Mouse (Mus musculus) neural tube, embryonic 11.5 days (tissue): ENCODE measurements around the gene Ehf. TPM values are rescaled to one million over a fixed set of nuclear protein-coding genes. Genes with fewer than 3 reads are reported as not detected.

Source experiments
- ATAC-seq: fragments of 200-750 bp; cut with Nextera tagmentation; 2 replicates; pipeline ENCODE4 v1.8.0; 2017; ENCODE audit warnings: moderate number of reproducible peaks, mild to moderate bottlenecking, moderate TSS enrichment, moderate library complexity; ENCODE audit not compliant: insufficient read depth, low FRiP score, low TSS enrichment
- DNase-seq: peaks from one replicate; pipeline ENCODE4 v3.0.0-alpha.2; 2015; ENCODE audit warnings: low spot score
- H3K27ac ChIP-seq: fragments of 300-500 bp; sonication (generic); 2 replicates; pipeline ENCODE4 v1.5.1; 2014; ENCODE audit warnings: low read depth, mild to moderate bottlenecking, low read length
- H3K27me3 ChIP-seq: fragments of 300-500 bp; sonication (generic); 2 replicates; pipeline ENCODE4 v1.6.1; 2014; ENCODE audit warnings: mild to moderate bottlenecking, low read length, mixed read lengths; ENCODE audit not compliant: control insufficient read depth, insufficient read depth
- H3K36me3 ChIP-seq: fragments of 300-500 bp; sonication (generic); 2 replicates; pipeline ENCODE4 v1.6.1; 2014; ENCODE audit warnings: mild to moderate bottlenecking, low read length, moderate library complexity, mixed read lengths; ENCODE audit not compliant: control insufficient read depth, insufficient read depth
- H3K4me1 ChIP-seq: fragments of 300-500 bp; sonication (generic); 2 replicates; pipeline ENCODE4 v1.6.1; 2014; ENCODE audit warnings: low read length, mixed read lengths; ENCODE audit not compliant: control insufficient read depth, insufficient read depth
- H3K4me2 ChIP-seq: fragments of 300-500 bp; sonication (generic); 2 replicates; pipeline ENCODE4 v1.6.1; 2014; ENCODE audit warnings: low read depth, mild to moderate bottlenecking, moderate library complexity
- H3K4me3 ChIP-seq: fragments of 300-500 bp; sonication (generic); 2 replicates; pipeline ENCODE4 v1.5.1; 2014; ENCODE audit warnings: low read depth, low read length
- H3K9ac ChIP-seq: fragments of 300-500 bp; sonication (generic); 2 replicates; pipeline ENCODE4 v1.6.1; 2014; ENCODE audit warnings: mild to moderate bottlenecking, low read length
- H3K9me3 ChIP-seq: fragments of 300-500 bp; sonication (generic); 2 replicates; pipeline ENCODE4 v1.6.1; 2016; ENCODE audit warnings: low read length; ENCODE audit not compliant: control insufficient read depth
- WGBS: fragments of 180-500 bp; shearing (Covaris S2); extraction: QIAGEN DNeasy Blood & Tissue Kit; methylation state at CpG from one replicate; pipeline ENCODE4 v1.1.7; 2014; 5-methylcytosine and 5-hydroxymethylcytosine counted together
- polyA plus RNA-seq: library from polyadenylated mRNA; unstranded; fragments of >200 nt; fragmentation: Nextera tagmentation; extraction: Ambion mirVana; gene quantifications from 2 replicates; pipeline ENCODE4 v1.2.1, GENCODE M21; 2014

Gene Ehf
- polyA plus RNA-seq, 1 experiment from 2014 or later, result 0.15 TPM

- no peaks in the 10 kb centered on the region for H3K36me3 ChIP-seq
- no peak for DNase-seq
- no peak overlapping the region for H3K27ac ChIP-seq
- no peaks in the 10 kb centered on the region for H3K27me3 ChIP-seq
- no peaks in the 10 kb centered on the region for H3K4me1 ChIP-seq
- no peak overlapping the region for H3K4me2 ChIP-seq
- no peak overlapping the region for H3K4me3 ChIP-seq
- ATAC-seq, result no peak
- WGBS, result 91% methylated on average over 2 of the region's 2 CpGs
- H3K9ac ChIP-seq, result no peak overlapping the region
- no peaks in the 10 kb centered on the region for H3K9me3 ChIP-seq
Observed at GRCm38 (mm10) chr2:103274803-103275202, 28.3 kb downstream of the Ehf start.

- no peak for ATAC-seq
- H3K4me2 ChIP-seq, result no peak overlapping the region
- WGBS, result 92% methylated on average over 1 of the region's 1 CpGs
Observed at GRCm38 (mm10) chr2:103274270-103274669, 28.8 kb downstream of the Ehf start.

DNA sequence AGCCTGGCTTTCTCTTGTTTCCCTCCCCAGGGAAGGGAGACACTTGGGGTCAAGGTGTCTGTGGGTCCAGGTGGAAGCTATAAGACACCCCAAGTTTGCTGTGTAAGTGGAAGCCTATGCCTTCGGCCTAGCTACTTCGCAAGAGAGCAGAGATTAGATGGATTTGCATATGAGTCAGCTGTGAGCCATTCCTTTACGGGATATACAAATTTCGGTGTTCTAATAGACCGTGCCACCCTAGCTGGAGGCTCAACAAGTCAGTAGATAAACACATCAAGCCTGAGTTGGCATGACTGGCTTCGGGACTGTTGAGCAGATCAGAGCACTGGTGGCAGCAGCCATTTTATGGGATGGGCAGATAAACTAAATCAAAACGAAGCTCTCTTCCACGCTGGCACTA, 31.6 kb downstream of the Ehf start:
- ATAC-seq, result no peak
- no peaks in the 10 kb centered on the region for H3K9me3 ChIP-seq
- no peak for DNase-seq
- no peaks in the 10 kb centered on the region for H3K36me3 ChIP-seq
- no peak overlapping the region for H3K27ac ChIP-seq
- no peak overlapping the region for H3K4me3 ChIP-seq
- no peaks in the 10 kb centered on the region for H3K27me3 ChIP-seq
- no peaks in the 10 kb centered on the region for H3K4me1 ChIP-seq
- 91% methylated on average over 8 of the region's 8 CpGs for WGBS
- H3K9ac ChIP-seq, result no peak overlapping the region
- H3K4me2 ChIP-seq, result no peak overlapping the region

More at GRCm38 (mm10) chr2:103274270-103274669, 28.8 kb downstream of the Ehf start:
- Histone ChIP-seq H3K36me3 (no peaks in the 10 kb centered on the region), H3K9ac (no peak overlapping the region), H3K4me3 (no peak overlapping the region), H3K27ac (no peak overlapping the region), H3K9me3 (no peaks in the 10 kb centered on the region), H3K27me3 (no peaks in the 10 kb centered on the region), H3K4me1 (no peaks in the 10 kb centered on the region)
- no peak for DNase-seq

DNA sequence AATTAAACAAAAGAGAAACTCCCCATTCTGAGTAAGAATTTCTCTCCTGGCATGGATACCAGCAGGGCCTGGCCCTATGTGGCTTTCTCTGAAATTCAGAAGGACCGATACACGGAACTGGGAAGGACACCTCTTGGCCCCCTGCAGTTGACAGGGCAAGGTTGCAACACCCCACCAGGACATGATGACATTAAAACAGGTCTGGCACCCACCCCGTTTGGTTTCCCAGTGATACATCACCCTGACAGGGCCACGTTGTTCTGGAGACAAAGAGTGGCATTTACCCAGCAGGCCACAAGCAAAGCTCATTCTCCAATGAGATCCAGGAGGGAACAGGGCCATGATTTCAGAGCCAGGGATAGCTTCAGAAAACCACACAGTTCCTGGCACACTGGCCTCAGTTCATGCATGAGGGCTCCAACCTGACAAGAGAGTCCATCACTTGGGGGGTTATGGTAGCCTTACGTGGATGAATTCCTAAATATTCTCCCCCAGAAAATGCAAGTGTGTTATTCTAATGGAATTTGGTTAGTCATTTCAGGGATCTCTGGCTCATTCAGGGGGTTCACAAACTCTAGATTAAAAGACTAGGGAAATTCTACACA, 32.4 kb downstream of the Ehf start:
- Histone ChIP-seq H3K9me3 (no peaks in the 10 kb centered on the region), H3K4me1 (no peaks in the 10 kb centered on the region), H3K27me3 (no peaks in the 10 kb centered on the region), H3K9ac (no peak overlapping the region), H3K4me3 (no peak overlapping the region), H3K27ac (no peak overlapping the region), H3K4me2 (no peak overlapping the region), H3K36me3 (no peaks in the 10 kb centered on the region)
- 61% methylated on average over 5 of the region's 5 CpGs for WGBS
- DNase-seq (no peak), ATAC-seq (no peak)

DNA sequence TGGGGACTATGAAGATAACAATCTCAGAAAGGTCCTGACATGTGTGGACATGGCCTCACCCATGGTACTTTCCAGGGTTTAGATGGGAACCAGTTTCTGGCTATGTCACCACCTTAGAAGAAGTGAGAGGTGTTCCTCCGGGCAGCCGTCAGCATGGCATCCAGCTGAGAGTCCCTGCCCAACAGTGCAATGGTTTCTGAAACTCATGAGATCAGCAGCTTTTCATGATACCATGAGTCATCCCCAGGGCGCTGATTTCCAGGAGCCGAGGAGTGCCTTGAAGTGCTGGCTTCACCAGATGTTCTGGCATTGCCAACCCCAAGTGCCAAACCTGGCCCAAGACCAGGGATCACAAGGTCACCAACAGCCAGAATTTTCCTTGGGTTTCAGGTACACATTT, 64.0 kb downstream of the Ehf start:
- Histone ChIP-seq H3K4me1 (no peaks in the 10 kb centered on the region), H3K27ac (no peak overlapping the region), H3K27me3 (no peaks in the 10 kb centered on the region), H3K4me3 (no peak overlapping the region), H3K9me3 (no peaks in the 10 kb centered on the region), H3K36me3 (no peaks in the 10 kb centered on the region), H3K4me2 (no peak overlapping the region), H3K9ac (no peak overlapping the region)
- DNase-seq (no peak), ATAC-seq (no peak)
- 89% methylated on average over 4 of the region's 4 CpGs for WGBS

DNA sequence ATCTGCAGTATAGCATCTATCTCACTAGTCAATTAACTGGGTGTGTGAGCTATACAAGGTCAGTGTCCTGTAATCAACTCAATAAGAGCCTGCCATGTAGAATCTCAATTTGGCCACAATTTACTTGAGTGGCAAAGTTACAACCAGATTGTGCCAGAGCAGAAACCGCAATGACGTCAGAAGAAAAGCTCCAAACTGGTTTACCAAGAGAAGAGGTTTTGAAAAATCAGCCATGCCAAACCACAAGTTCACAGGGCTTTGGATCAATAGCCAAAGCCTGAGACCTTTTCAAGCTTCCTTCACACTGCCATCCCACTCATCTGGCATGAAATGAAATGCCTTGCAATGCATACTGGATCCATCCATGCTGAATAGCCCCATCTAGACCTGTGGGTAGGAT, 76.3 kb downstream of the Ehf start:
- no peaks in the 10 kb centered on the region for H3K27me3 ChIP-seq
- no peaks in the 10 kb centered on the region for H3K36me3 ChIP-seq
- no peak for DNase-seq
- no peak overlapping the region for H3K4me3 ChIP-seq
- ATAC-seq, result no peak
- H3K9ac ChIP-seq, result no peak overlapping the region
- 93% methylated on average over 2 of the region's 2 CpGs for WGBS
- no peak overlapping the region for H3K27ac ChIP-seq
- no peaks in the 10 kb centered on the region for H3K9me3 ChIP-seq
- H3K4me2 ChIP-seq, result no peak overlapping the region
- H3K4me1 ChIP-seq, result no peaks in the 10 kb centered on the region

DNA sequence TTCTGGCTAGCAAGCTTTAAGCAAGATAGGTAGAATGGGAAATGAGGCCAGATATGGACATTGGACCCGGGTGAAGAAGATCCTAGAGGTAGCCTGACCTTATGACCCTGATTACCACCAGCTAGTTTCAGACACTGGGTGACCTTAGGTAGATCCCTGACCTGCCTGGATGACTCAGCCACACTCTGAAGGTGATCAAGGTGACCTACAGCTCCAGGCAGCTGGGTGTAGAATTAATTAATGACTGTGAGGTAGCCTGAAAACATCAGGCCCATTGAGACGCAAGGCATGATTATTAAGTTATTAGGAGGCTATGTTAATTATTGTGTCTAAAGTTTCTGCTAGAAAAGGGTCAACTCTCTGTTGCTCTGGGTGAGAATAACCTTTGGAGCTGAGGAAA, 82.2 kb downstream of the Ehf start:
- Histone ChIP-seq H3K4me3 (no peak overlapping the region), H3K9me3 (no peaks in the 10 kb centered on the region), H3K9ac (no peak overlapping the region), H3K36me3 (no peaks in the 10 kb centered on the region), H3K27me3 (no peaks in the 10 kb centered on the region), H3K4me2 (no peak overlapping the region), H3K27ac (no peak overlapping the region), H3K4me1 (no peaks in the 10 kb centered on the region)
- DNase-seq (no peak), ATAC-seq (no peak)
- WGBS, result 87% methylated on average over 2 of the region's 2 CpGs

DNA sequence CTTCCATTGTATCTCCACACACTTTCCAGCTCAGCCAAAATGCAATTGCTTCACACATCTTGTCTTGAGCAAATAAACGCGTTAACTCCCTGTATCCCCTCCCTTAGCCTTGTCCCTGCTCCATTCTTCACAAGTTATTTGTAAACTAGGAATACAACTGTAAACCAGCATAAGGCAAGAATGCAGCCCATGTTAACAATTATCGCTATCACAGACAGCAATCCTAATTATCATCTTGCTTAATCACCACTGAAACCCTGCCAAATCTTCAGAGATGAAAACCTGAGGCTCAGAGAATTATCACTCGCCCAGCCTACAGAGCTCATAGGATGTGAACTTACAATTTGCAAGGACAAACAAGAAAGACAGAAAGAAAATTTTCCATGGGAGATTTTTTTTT, 84.8 kb downstream of the Ehf start:
- WGBS, result 88% methylated on average over 4 of the region's 4 CpGs
- no peak for ATAC-seq
- Histone ChIP-seq H3K4me2 (no peak overlapping the region), H3K27me3 (no peaks in the 10 kb centered on the region), H3K9ac (no peak overlapping the region), H3K36me3 (no peaks in the 10 kb centered on the region), H3K4me3 (no peak overlapping the region), H3K27ac (no peak overlapping the region), H3K4me1 (no peaks in the 10 kb centered on the region), H3K9me3 (no peaks in the 10 kb centered on the region)
- DNase-seq, result no peak

- no peaks in the 10 kb centered on the region for H3K36me3 ChIP-seq
- ATAC-seq, result no peak
- H3K4me3 ChIP-seq, result no peak overlapping the region
- no peaks in the 10 kb centered on the region for H3K9me3 ChIP-seq
- no peaks in the 10 kb centered on the region for H3K27me3 ChIP-seq
- no peaks in the 10 kb centered on the region for H3K4me1 ChIP-seq
- H3K9ac ChIP-seq, result no peak overlapping the region
- 92% methylated on average over 4 of the region's 4 CpGs for WGBS
- H3K4me2 ChIP-seq, result no peak overlapping the region
- no peak for DNase-seq
- H3K27ac ChIP-seq, result no peak overlapping the region
Observed at GRCm38 (mm10) chr2:103215801-103216200, 87.3 kb downstream of the Ehf start.
